Mouse (Mus musculus): ENCODE results near the gene Plcl2. TPM values are rescaled to one million over a fixed set of nuclear protein-coding genes. Genes with fewer than 3 reads are reported as not detected.
"Not testable (repeated sequence)": the region's sequence is repeated elsewhere in the genome, so short reads cannot be mapped to it uniquely, and the experiment has no call there.

The Plcl2 gene
- polyA plus RNA-seq, 1 experiment from 2014 or later: 2.7 TPM

GRCm38 (mm10) chr17:50517781-50518415 is 8.7 kb downstream of the Plcl2 start:
- H3K9me3 ChIP-seq (replicated peaks; ENCODE audit: control insufficient read depth, low read length): no peaks in the 10 kb centered on the region
- H3K27ac ChIP-seq (ENCODE audit: low read length): no peak overlapping the region
- H3K4me3 ChIP-seq (replicated peaks; ENCODE audit: low read length): no peak overlapping the region
- H3K4me1 ChIP-seq (ENCODE audit: control insufficient read depth, insufficient read depth, low read length): no peaks in the 10 kb centered on the region
- no peak for ATAC-seq (ENCODE audit: insufficient read depth, low FRiP score)
- H3K27me3 ChIP-seq (ENCODE audit: control insufficient read depth, insufficient read depth, low read length): no peaks in the 10 kb centered on the region
- no peak overlapping the region for H3K4me2 ChIP-seq (ENCODE audit: low read depth, low read length)
- 59% methylated on average over 6 of the region's 6 CpGs for WGBS
- no peak overlapping the region for H3K9ac ChIP-seq (ENCODE audit: low read length)
- no peaks in the 10 kb centered on the region for H3K36me3 ChIP-seq (ENCODE audit: control insufficient read depth, insufficient read depth, low read length)

- no peaks in the 10 kb centered on the region for H3K9me3 ChIP-seq (replicated peaks; ENCODE audit: control insufficient read depth, low read length)
- H3K4me3 ChIP-seq (replicated peaks; ENCODE audit: low read length): no peak overlapping the region
- 53% methylated on average over 5 of the region's 5 CpGs for WGBS
- no peak overlapping the region for H3K27ac ChIP-seq (ENCODE audit: low read length)
- no peaks in the 10 kb centered on the region for H3K36me3 ChIP-seq (ENCODE audit: control insufficient read depth, insufficient read depth, low read length)
- no peaks in the 10 kb centered on the region for H3K4me1 ChIP-seq (ENCODE audit: control insufficient read depth, insufficient read depth, low read length)
- H3K9ac ChIP-seq (ENCODE audit: low read length): no peak overlapping the region
- H3K4me2 ChIP-seq (ENCODE audit: low read depth, low read length): no peak overlapping the region
- no peak for ATAC-seq (ENCODE audit: insufficient read depth, low FRiP score)
- no peaks in the 10 kb centered on the region for H3K27me3 ChIP-seq (ENCODE audit: control insufficient read depth, insufficient read depth, low read length)
Measured at GRCm38 (mm10) chr17:50519588-50519987, 10.4 kb downstream of the Plcl2 start.

DNA sequence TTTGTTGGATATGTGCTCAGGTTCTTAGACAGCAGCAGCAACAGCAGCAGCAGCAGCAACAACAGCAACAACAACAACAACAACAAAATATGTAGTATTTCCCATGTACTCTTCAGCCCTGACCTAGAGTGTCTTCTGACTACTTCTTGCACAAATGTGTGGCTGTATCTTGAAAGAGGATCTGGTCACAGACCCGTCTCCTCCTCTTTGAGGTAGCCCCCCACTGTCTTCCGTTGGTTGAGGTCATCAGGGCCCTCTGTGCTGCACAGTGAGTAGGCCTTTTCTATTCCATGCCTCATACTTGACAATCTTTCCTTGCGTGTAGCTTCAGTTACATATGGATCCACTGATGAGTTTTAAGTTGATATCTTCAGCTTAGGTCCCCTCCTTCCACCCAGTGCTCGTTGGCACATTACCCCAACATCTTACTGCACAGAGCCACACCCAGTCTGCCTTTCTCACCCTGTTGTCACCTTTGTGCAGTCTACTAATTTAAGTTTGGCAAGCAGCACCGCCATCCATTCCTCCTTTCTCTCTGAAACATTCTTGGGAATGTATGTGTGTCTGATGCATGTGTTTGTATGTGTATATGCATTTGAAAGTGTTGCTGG is 13.4 kb downstream of the Plcl2 start:
- H3K4me2 ChIP-seq (ENCODE audit: low read depth, low read length): no peak overlapping the region
- no peaks in the 10 kb centered on the region for H3K9me3 ChIP-seq (replicated peaks; ENCODE audit: control insufficient read depth, low read length)
- 0 out of 2 replicates have a peak, but pooled peaks cover 3% of the 10 kb centered on the region for H3K4me1 ChIP-seq (ENCODE audit: control insufficient read depth, insufficient read depth, low read length)
- no peak overlapping the region for H3K27ac ChIP-seq (ENCODE audit: low read length)
- whole genome bisulfite sequencing: 80% methylated on average over 5 of the region's 5 CpGs
- no peak overlapping the region for H3K4me3 ChIP-seq (replicated peaks; ENCODE audit: low read length)
- H3K9ac ChIP-seq (ENCODE audit: low read length): no peak overlapping the region
- H3K27me3 ChIP-seq (ENCODE audit: control insufficient read depth, insufficient read depth, low read length): no peaks in the 10 kb centered on the region
- no peaks in the 10 kb centered on the region for H3K36me3 ChIP-seq (ENCODE audit: control insufficient read depth, insufficient read depth, low read length)
- no peak for ATAC-seq (ENCODE audit: insufficient read depth, low FRiP score)

GRCm38 (mm10) chr17:50524970-50525369 is 15.8 kb downstream of the Plcl2 start:
- no peaks in the 10 kb centered on the region for H3K9me3 ChIP-seq (replicated peaks; ENCODE audit: control insufficient read depth, low read length)
- H3K4me1 ChIP-seq (ENCODE audit: control insufficient read depth, insufficient read depth, low read length): 0 out of 2 replicates have a peak, but pooled peaks cover 3% of the 10 kb centered on the region
- no peak overlapping the region for H3K4me2 ChIP-seq (ENCODE audit: low read depth, low read length)
- H3K36me3 ChIP-seq (ENCODE audit: control insufficient read depth, insufficient read depth, low read length): no peaks in the 10 kb centered on the region
- H3K27ac ChIP-seq (ENCODE audit: low read length): no peak overlapping the region
- H3K4me3 ChIP-seq (replicated peaks; ENCODE audit: low read length): no peak overlapping the region
- no peak overlapping the region for H3K9ac ChIP-seq (ENCODE audit: low read length)
- no peaks in the 10 kb centered on the region for H3K27me3 ChIP-seq (ENCODE audit: control insufficient read depth, insufficient read depth, low read length)
- WGBS: 76% methylated on average over 6 of the region's 6 CpGs
- ATAC-seq (ENCODE audit: insufficient read depth, low FRiP score): no peak; the same call in 1 of the 2 replicates

DNA sequence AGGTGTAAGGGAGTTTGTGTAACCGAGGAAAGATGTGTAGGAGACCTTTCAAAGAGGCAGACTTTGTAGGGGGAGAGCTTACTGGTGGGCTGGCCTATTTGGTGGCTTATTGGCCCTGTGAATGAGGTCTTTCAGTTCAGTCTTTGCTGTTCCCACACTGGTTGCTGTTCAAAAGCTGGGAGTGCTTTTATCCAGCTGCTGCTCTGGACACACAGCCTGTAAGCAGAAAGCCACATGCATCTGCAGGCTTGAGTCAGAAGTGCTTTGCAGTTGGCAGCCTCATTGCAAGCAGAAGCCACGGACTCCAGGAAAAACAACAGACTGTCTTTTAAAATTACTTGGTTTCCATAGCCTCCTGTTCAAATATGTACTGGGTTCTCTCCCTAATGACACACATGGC is 16.6 kb downstream of the Plcl2 start:
- WGBS: 41% methylated on average over 2 of the region's 2 CpGs

DNA sequence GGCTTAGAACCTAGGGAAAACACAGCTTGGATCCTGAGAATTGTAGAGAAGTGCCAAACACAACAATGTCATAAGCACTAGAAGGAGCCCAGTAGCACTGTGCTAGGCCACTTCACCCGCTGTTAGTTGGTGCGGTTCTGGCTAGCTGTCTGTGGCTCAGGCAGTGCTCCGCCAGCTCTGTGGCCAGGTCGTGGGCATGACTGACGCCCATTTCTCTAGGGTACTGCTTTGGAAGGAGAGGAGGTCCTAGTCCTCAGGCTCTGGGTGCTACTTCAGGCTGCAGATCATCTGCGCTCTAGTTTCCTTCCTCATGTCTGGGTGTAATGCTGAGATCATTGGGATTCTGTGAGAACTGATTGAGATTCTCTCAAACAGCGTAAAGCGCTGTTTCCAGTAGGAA is 20.9 kb downstream of the Plcl2 start:
- Histone ChIP-seq H3K9me3 (replicated peaks; ENCODE audit: control insufficient read depth, low read length) (no peaks in the 10 kb centered on the region), H3K27ac (ENCODE audit: low read length) (no peak overlapping the region), H3K36me3 (ENCODE audit: control insufficient read depth, insufficient read depth, low read length) (no peaks in the 10 kb centered on the region), H3K27me3 (ENCODE audit: control insufficient read depth, insufficient read depth, low read length) (no peaks in the 10 kb centered on the region), H3K4me1 (ENCODE audit: control insufficient read depth, insufficient read depth, low read length) (0 out of 2 replicates have a peak, but pooled peaks cover 3% of the 10 kb centered on the region), H3K4me3 (replicated peaks; ENCODE audit: low read length) (no peak overlapping the region), H3K9ac (ENCODE audit: low read length) (no peak overlapping the region), H3K4me2 (ENCODE audit: low read depth, low read length) (no peak overlapping the region)
- WGBS: 80% methylated on average over 8 of the region's 8 CpGs
- no peak for ATAC-seq (ENCODE audit: insufficient read depth, low FRiP score)

More for the DNA sequence above, 16.6 kb downstream of the Plcl2 start:
- H3K27ac ChIP-seq (ENCODE audit: low read length): 0 out of 2 replicates have a peak overlapping the region, but pooled peaks have one; percentile 14
- no peaks in the 10 kb centered on the region for H3K36me3 ChIP-seq (ENCODE audit: control insufficient read depth, insufficient read depth, low read length)
- H3K4me2 ChIP-seq (ENCODE audit: low read depth, low read length): no peak overlapping the region
- H3K9ac ChIP-seq (ENCODE audit: low read length): no peak overlapping the region
- no peak overlapping the region for H3K4me3 ChIP-seq (replicated peaks; ENCODE audit: low read length)
- no peaks in the 10 kb centered on the region for H3K9me3 ChIP-seq (replicated peaks; ENCODE audit: control insufficient read depth, low read length)
- no peak for ATAC-seq (ENCODE audit: insufficient read depth, low FRiP score)
- H3K27me3 ChIP-seq (ENCODE audit: control insufficient read depth, insufficient read depth, low read length): no peaks in the 10 kb centered on the region
- H3K4me1 ChIP-seq (ENCODE audit: control insufficient read depth, insufficient read depth, low read length): 0 out of 2 replicates have a peak, but pooled peaks cover 3% of the 10 kb centered on the region

DNA sequence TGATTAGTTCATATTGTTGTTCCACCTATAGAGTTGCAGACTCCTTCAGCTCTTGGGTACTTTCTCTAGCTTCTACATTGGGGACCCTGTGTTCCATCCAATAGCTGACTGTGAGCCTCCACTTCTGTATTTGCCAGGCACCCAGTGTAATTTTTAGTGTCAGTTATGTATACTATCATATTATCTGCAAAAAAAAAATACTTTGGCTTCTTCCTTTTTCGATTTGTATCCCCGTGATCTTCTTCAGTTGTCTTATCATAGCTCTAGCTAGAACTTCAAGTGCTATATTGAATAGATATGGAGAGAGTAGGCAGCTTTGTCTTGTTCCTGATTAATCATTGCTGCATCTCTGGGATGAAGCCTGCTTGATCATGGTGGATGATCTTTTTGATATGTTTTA is 25.7 kb downstream of the Plcl2 start:
- H3K4me3 ChIP-seq (replicated peaks; ENCODE audit: low read length); H3K27ac ChIP-seq (ENCODE audit: low read length); H3K4me2 ChIP-seq (ENCODE audit: low read depth, low read length); H3K9me3 ChIP-seq (replicated peaks; ENCODE audit: control insufficient read depth, low read length); ATAC-seq (ENCODE audit: insufficient read depth, low FRiP score); H3K9ac ChIP-seq (ENCODE audit: low read length); H3K27me3 ChIP-seq (ENCODE audit: control insufficient read depth, insufficient read depth, low read length); H3K36me3 ChIP-seq (ENCODE audit: control insufficient read depth, insufficient read depth, low read length); H3K4me1 ChIP-seq (ENCODE audit: control insufficient read depth, insufficient read depth, low read length): not testable (repeated sequence)
- WGBS: 87% methylated on average over 2 of the region's 2 CpGs

DNA sequence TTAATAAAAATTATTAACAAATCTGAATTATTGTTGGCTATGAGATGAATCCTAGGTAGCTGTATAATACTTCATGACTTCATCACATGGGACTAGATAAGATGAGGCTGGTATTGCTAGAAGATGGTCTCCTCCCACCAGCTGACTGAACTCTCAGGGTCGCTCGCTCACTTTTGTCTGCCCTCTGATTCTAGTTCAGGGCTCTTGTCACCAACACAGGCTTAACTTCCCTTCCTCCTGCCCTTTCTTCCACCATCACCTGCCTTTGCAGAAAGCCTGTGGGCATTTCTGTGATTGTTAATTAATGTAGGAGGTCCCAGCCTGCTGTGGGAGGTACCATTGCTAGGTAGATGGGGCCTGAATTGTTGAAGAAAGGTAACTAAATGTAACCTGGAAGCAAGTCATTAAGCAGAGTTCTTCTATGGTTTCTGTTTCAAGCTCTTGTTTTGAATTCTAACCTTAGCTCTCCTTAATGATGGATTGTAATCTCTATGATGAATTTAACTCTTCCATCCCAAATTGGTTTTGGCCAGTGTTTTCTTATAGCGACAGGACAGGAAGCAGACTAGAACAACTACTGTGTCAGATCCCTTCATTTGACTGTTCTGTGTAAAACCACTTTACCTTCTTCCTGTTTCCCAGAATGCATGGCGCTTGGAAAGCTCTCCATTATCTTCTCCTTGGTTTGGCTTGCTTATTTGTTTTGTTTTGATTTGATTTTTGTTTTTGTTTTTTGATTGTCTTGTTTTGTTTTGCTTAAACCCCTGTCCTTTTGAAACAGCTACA is 27.4 kb downstream of the Plcl2 start:
- H3K4me3 ChIP-seq (replicated peaks; ENCODE audit: low read length): no peak overlapping the region
- H3K27me3 ChIP-seq (ENCODE audit: control insufficient read depth, insufficient read depth, low read length): no peaks in the 10 kb centered on the region
- no peak overlapping the region for H3K9ac ChIP-seq (ENCODE audit: low read length)
- no peaks in the 10 kb centered on the region for H3K9me3 ChIP-seq (replicated peaks; ENCODE audit: control insufficient read depth, low read length)
- no peak overlapping the region for H3K27ac ChIP-seq (ENCODE audit: low read length)
- H3K4me2 ChIP-seq (ENCODE audit: low read depth, low read length): no peak overlapping the region
- no peak for ATAC-seq (ENCODE audit: insufficient read depth, low FRiP score)
- WGBS: 91% methylated on average over 4 of the region's 4 CpGs
- H3K36me3 ChIP-seq (ENCODE audit: control insufficient read depth, insufficient read depth, low read length): no peaks in the 10 kb centered on the region
- no peaks in the 10 kb centered on the region for H3K4me1 ChIP-seq (ENCODE audit: control insufficient read depth, insufficient read depth, low read length)

DNA sequence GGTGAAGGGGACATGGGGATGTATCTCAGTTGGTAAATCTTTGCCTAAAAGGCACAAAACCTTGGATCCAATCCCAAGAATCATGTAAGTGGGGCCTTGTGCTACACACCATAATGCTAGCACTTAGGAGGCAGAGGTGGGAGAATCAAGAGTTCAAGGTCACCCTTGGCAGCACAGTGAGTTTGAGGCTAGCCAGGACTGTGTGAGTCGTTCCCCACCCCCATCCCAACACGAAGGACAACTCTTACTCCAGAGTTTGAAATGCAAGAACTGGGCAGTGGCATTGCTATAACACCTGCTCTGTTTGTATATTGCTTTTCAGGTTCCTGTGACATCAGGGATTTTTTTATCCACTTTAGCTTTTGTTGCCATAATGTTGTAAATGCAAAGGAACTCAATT is 28.6 kb downstream of the Plcl2 start:
- WGBS: 81% methylated on average over 2 of the region's 2 CpGs
- no peak overlapping the region for H3K4me2 ChIP-seq (ENCODE audit: low read depth, low read length)

More for the DNA sequence above, 28.6 kb downstream of the Plcl2 start:
- Histone ChIP-seq H3K4me1 (ENCODE audit: control insufficient read depth, insufficient read depth, low read length) (no peaks in the 10 kb centered on the region), H3K27ac (ENCODE audit: low read length) (no peak overlapping the region), H3K4me3 (replicated peaks; ENCODE audit: low read length) (no peak overlapping the region), H3K27me3 (ENCODE audit: control insufficient read depth, insufficient read depth, low read length) (no peaks in the 10 kb centered on the region), H3K9ac (ENCODE audit: low read length) (no peak overlapping the region), H3K9me3 (replicated peaks; ENCODE audit: control insufficient read depth, low read length) (no peaks in the 10 kb centered on the region), H3K36me3 (ENCODE audit: control insufficient read depth, insufficient read depth, low read length) (no peaks in the 10 kb centered on the region)
- no peak for ATAC-seq (ENCODE audit: insufficient read depth, low FRiP score)
